Mouse (Mus musculus): ENCODE results near the gene Hsp90ab1.

The Hsp90ab1 gene

GRCm38 (mm10) chr17:45596631-45597396 lies 23.7 kb upstream of the Hsp90ab1 start:
- peak; percentile 88 to 95 for DNase-seq (ENCODE audit: inconsistent age in 2 of 2, low spot score in 1 of 2)

GRCm38 (mm10) chr17:45595736-45596390 lies 22.8 kb upstream of the Hsp90ab1 start:
- DNase-seq (ENCODE audit: inconsistent age in 2 of 2, low spot score in 1 of 2): no peak

- peak; percentile 89 to 93 for DNase-seq (ENCODE audit: inconsistent age in 2 of 2, low spot score in 1 of 2)
These were observed 22.0 kb upstream of the Hsp90ab1 start for GRCm38 (mm10) chr17:45594881-45595735.

GRCm38 (mm10) chr17:45594195-45594594 lies 21.1 kb upstream of the Hsp90ab1 start:
- DNase-seq (ENCODE audit: inconsistent age in 2 of 2, low spot score in 1 of 2): peak in 1 of 2 experiments; percentile 54

- peak; percentile 47 to 68 for DNase-seq (ENCODE audit: inconsistent age in 2 of 2, low spot score in 1 of 2)
These were observed 20.4 kb upstream of the Hsp90ab1 start for GRCm38 (mm10) chr17:45593479-45593878.

GRCm38 (mm10) chr17:45592606-45593431 lies 19.7 kb upstream of the Hsp90ab1 start:
- DNase-seq (ENCODE audit: inconsistent age in 2 of 2, low spot score in 1 of 2): peak; percentile 71 to 88

GRCm38 (mm10) chr17:45591701-45592605 lies 18.9 kb upstream of the Hsp90ab1 start:
- peak; percentile 62 to 83 for DNase-seq (ENCODE audit: inconsistent age in 2 of 2, low spot score in 1 of 2)

GRCm38 (mm10) chr17:45590410-45590809 lies 17.3 kb upstream of the Hsp90ab1 start:
- DNase-seq (ENCODE audit: inconsistent age in 2 of 2, low spot score in 1 of 2): peak; percentile 13 to 50

GRCm38 (mm10) chr17:45589844-45590243 lies 16.8 kb upstream of the Hsp90ab1 start:
- peak; percentile 75 to 91 for DNase-seq (ENCODE audit: inconsistent age in 2 of 2, low spot score in 1 of 2)

GRCm38 (mm10) chr17:45589236-45589635 lies 16.2 kb upstream of the Hsp90ab1 start:
- DNase-seq (ENCODE audit: inconsistent age in 2 of 2, low spot score in 1 of 2): peak; percentile 20 to 47

GRCm38 (mm10) chr17:45588370-45588769 lies 15.3 kb upstream of the Hsp90ab1 start:
- DNase-seq (ENCODE audit: inconsistent age in 2 of 2, low spot score in 1 of 2): peak; percentile 9 to 44

GRCm38 (mm10) chr17:45586449-45586837 lies 13.4 kb upstream of the Hsp90ab1 start:
- peak in 1 of 2 experiments; percentile 67 for DNase-seq (ENCODE audit: inconsistent age in 2 of 2, low spot score in 1 of 2)

GRCm38 (mm10) chr17:45585725-45586448 lies 12.8 kb upstream of the Hsp90ab1 start:
- peak in 1 of 2 experiments; percentile 47 for DNase-seq (ENCODE audit: inconsistent age in 2 of 2, low spot score in 1 of 2)

GRCm38 (mm10) chr17:45584939-45585678 lies 12.0 kb upstream of the Hsp90ab1 start:
- DNase-seq (ENCODE audit: inconsistent age in 2 of 2, low spot score in 1 of 2): peak; percentile 85 to 94

GRCm38 (mm10) chr17:45584096-45584896 lies 11.2 kb upstream of the Hsp90ab1 start:
- DNase-seq (ENCODE audit: inconsistent age in 2 of 2, low spot score in 1 of 2): peak; percentile 86 to 93

GRCm38 (mm10) chr17:45582715-45583355 lies 9.8 kb upstream of the Hsp90ab1 start:
- peak in 1 of 2 experiments; percentile 77 for DNase-seq (ENCODE audit: inconsistent age in 2 of 2, low spot score in 1 of 2)

- no peak for DNase-seq (ENCODE audit: inconsistent age in 2 of 2, low spot score in 1 of 2)
These were observed 9.1 kb upstream of the Hsp90ab1 start for GRCm38 (mm10) chr17:45582188-45582587.

Measured in adrenal gland, adult (tissue).